Mouse (Mus musculus): ENCODE results near the gene Myo1g. TPM values are rescaled to one million over a fixed set of nuclear protein-coding genes. Genes with fewer than 3 reads are reported as not detected.

Gene Myo1g
- total RNA-seq (2021) = 1 to 10 TPM; 1.8 to 4.5 TPM
- long read RNA-seq, experiment 1, partial matches to known transcripts = 0 of 5 reads
- long read RNA-seq, experiment 1, other reads (novel, unspliced or antisense) = 2 of 5 reads
- long read RNA-seq, experiment 2, partial matches to known transcripts = 0 of 2 reads
- long read RNA-seq, experiment 2, other reads (novel, unspliced or antisense) = 1 of 2 reads

- DNase-seq (ENCODE audit: low spot score in 2 of 2) = peak in 1 of 2 experiments; percentile 21
Observed at GRCm38 (mm10) chr11:6520507-6521173, at the start of gene Myo1g. Gene Myo1g, minus strand, starts transcription at chr11:6520965.

DNA sequence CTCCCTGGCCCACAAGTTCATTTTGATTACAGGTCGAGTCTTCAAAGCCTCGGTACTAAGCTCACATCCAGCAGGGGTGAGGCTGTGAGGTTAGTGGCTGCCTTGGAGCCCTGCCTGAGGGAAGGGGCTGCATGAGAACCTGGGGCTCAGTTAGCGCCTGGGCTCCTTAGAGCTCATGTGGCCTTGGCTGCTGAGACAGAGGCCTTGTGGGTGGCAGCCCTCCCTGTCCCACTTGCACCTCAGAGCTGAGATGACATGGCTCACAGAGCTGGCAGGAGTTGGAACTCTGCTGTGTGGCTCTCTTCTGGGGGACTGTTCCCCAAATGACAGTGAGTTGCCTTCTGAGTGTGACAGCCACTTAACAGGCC is 48.6 kb upstream of the Myo1g start:
- DNase-seq (ENCODE audit: low spot score in 2 of 2) = peak in 1 of 2 experiments; percentile 27

DNA sequence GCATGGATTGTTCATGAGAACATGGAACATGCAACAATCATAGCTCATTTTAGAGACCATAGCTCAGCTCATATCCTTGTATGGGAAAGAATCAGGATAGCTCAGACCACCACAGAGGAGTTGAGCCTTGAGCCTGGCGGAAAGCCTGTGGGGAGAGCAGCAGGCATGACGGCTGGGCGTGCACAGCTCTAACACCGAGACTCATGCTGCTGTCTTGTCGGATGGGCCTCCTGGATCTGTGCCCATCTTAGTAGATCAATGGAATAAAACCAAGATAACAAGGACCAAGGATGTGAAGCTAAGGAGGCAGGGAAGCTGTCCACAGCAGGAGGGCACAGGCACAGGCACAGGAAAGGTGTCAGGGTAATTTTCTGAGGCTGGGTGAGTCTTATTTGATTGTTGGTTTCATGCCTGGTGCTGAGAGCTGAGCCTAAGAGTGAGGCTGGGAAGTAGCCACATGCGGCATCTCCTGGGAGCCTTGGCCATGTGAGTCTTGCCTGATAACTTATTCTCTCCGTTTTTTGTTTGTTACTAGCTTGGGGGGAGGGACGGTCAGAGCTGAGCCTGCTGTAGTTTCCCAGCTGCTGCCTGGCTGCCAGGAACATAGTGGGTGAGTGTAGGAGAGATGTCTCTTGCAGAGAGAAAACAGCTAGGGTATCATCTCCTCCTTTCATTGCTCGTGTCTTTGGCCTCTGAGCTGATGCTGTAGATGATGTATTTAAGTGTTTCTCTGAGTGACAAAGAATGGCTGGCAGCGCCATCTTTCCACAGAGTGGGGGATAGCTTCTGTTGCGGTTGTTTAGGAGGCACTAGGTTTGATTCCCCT is 48.0 kb upstream of the Myo1g start:
- peak in 1 of 2 experiments; percentile 10 for DNase-seq (ENCODE audit: low spot score in 2 of 2)

- no peak for DNase-seq (ENCODE audit: low spot score in 2 of 2)
Observed at GRCm38 (mm10) chr11:6567951-6568350, 47.2 kb upstream of the Myo1g start.

DNA sequence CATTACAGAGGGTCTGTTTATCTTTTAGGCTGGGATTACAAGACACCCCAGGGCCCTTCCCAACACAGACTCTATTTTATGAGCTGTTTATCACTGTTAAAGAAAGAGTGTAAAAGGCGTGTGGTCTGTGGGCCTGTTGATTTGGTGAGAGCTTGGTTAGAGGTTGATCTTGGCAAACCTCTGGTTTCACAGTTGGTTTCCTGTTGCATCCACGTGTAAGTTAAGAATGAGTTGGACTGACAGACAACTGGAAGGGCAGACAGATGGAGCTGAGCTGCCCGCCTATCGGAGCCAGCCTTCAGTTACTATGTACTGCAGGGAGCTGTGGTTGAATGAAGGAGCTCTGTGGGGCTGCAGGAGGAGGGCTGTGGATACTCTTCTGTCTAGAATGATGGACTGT is 45.7 kb upstream of the Myo1g start:
- DNase-seq (ENCODE audit: low spot score in 2 of 2) = no peak

GRCm38 (mm10) chr11:6563201-6563600 is 42.4 kb upstream of the Myo1g start:
- DNase-seq (ENCODE audit: low spot score in 2 of 2) = no peak

- DNase-seq (ENCODE audit: low spot score in 2 of 2) = no peak
Observed at GRCm38 (mm10) chr11:6562359-6562758, 41.6 kb upstream of the Myo1g start.

DNA sequence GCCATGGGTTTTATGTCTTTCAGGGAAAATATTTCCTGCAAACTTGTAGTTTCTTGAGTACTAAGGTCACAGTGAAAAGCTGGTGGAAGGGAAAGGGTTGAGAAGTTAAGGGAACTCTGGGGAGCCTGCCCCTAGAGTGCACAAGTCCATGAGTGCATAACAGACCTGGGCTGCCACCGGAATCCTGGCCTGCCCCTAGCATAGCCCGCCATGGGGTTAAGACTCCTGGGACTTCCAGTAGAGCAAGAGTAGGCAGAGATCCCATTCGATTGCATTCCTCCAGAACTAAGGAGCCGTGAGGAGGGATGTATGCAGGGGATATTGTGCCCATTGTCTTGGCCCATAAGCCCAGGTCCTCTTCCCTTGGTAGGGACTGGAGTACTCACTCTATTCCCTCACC is 40.7 kb upstream of the Myo1g start:
- no peak for DNase-seq (ENCODE audit: low spot score in 2 of 2)

- DNase-seq (ENCODE audit: low spot score in 2 of 2) = no peak
Observed at GRCm38 (mm10) chr11:6560655-6561360, 40.0 kb upstream of the Myo1g start.

DNA sequence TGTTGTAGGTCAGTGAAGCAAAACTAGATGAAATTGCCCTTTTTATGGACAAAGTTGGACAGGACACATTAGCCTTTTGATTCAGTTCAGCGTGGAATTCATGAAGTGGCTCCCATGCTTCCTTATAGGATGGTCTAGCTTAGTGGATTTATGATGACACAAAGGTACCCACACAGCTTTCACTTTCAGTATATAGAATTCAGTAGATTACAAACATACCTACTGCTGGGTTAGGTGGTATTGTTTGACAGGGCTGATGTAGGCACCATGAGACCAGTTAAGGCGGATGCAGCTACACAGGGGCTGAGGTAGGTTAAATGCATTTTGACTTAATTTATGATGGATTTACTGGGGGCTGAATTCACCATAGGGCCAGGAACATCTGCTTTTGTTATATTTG is 39.2 kb upstream of the Myo1g start:
- DNase-seq (ENCODE audit: low spot score in 2 of 2) = no peak

- no peak for DNase-seq (ENCODE audit: low spot score in 2 of 2)
Observed at GRCm38 (mm10) chr11:6558234-6558633, 37.5 kb upstream of the Myo1g start.

DNA sequence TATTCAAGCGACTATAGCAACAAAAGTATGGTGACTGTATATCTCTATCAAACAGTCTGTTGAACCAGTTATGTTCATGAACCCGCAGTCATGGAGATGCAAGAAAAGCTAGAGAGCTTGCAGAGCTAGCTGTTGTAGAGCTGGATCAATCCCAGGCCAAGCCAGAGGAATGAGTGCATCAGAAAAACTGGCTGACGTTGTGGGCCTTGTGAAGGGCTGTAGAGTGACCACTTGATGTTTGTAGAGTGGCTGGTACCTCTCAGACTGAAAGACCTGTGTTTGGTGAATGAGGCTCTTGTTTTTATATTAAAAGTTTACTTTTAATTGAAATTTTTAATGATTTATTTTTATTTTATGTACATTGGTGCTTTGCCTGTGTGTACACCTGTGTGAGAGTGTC is 29.4 kb upstream of the Myo1g start:
- no peak for DNase-seq (ENCODE audit: low spot score in 2 of 2)

DNA sequence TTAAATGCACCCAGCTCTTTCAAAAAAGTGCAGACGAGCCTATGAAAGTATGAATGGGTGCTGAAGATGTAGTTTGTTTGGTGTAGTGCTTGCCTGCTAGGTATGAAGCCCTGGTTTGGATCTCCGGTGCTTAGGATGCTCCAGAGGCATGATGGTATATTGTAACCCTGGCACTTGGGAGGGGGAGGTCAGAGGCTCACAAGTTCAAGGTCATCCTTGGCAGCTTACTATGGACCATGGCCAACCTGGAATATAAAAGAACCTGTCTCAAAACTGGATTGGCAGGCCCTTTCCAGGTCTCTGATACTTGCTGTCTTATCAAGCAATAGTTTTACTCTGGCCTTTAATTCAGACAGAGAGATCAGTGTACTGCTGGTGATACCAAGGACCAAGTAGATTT is 29.0 kb upstream of the Myo1g start:
- DNase-seq (ENCODE audit: low spot score in 2 of 2) = no peak

GRCm38 (mm10) chr11:6547696-6548325 is 27.0 kb upstream of the Myo1g start:
- DNase-seq (ENCODE audit: low spot score in 2 of 2) = no peak

DNA sequence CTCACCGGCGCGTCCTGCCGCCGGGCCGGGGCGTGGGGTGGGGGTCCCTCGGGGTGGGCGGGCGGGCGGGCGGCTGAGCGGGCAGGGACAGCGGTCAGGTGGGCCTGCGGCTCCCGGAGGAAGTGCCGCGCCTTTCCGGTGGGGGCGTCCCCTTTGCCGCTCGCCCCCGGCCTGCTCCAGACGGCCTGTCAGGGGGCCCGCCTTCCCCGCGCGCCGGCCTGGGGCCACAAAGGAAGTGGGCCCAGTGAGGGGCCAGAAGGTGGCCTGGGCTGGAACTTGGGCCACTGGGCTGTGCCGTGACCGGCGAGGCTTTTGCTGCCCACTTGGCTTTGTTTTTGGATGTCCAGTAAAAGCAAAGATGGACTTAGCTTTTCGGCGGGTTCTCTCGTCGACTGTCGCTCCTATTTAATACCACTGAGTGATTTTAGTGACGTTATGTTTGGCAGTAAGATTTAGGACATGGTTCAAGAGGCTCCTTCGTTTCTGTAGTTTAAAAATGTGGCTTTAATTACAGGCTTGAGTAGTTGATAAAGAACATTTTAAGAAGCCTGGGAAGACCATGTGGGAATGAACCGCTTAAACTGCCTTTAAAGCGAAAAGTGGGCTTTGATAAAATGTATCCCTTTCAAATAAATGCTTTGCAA is 26.4 kb upstream of the Myo1g start:
- peak; percentile 68 to 72 for DNase-seq (ENCODE audit: low spot score in 2 of 2)

DNA sequence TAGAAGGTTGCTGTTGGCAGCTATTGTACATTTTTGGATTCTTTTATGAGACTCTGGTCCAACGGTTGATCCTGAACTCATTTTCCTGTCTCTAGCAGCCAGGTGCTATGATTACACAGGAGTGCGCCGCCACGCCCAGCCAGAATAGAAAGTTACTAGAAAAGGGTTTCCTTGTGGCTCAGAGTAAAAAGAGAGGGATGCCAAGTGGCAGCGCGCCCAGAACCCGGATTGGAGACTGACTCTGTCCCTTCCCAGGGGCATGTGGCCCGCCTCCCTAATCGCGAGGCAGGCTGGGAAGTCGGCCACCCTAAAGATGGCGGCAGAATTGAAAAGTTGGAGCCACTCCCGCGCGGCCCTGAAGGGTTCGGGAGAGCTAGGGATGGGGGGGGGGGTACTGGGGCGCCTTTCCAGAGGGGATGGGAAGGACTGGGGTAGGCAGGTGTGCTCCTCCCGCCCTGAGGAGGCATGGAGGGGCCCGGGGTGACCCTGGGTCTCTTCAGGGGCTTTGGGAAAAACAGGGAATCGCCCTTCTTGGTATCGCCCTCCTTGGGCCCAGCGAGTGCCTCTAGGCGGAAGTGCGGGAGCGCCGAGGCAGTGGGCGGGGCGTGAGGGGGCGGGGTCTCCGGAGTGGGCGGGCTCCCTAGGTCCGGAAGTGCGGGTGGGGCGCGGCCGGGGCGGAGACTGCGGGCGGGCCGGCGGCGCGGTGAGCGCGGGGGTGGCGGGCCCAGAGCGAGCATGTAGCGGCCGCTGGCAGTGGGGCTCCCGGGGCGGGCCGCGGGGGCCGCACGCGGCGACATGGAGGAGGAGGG is 25.6 kb upstream of the Myo1g start, which contains the start of gene Ccm2:
Ccm2 (plus strand) TSS at position 683 of the 809 bp plus-strand sequence.
- peak; percentile 93 to 95 for DNase-seq (ENCODE audit: low spot score in 2 of 2)

- DNase-seq (ENCODE audit: low spot score in 2 of 2) = no peak
Observed at GRCm38 (mm10) chr11:6545857-6546192, 25.1 kb upstream of the Myo1g start.

- DNase-seq (ENCODE audit: low spot score in 2 of 2) = no peak
Observed at GRCm38 (mm10) chr11:6545186-6545856, 24.6 kb upstream of the Myo1g start.

GRCm38 (mm10) chr11:6544683-6545082 is 23.9 kb upstream of the Myo1g start:
- DNase-seq (ENCODE audit: low spot score in 2 of 2) = no peak
